Mouse (Mus musculus) bone marrow, adult 2 months (tissue): ENCODE data around the gene Pml. TPM values are rescaled to one million over a fixed set of nuclear protein-coding genes. Genes with fewer than 3 reads are reported as not detected.
"Not testable (repeated sequence)": the region's sequence is repeated elsewhere in the genome, so short reads cannot be mapped to it uniquely, and the experiment has no call there.

Experiments used
- H3K27ac ChIP-seq: fragments of 200-500 bp; 2 replicates; pipeline ENCODE4 v1.5.1; 2012; ENCODE audit warnings: low read depth, mild to moderate bottlenecking, control low read depth, inconsistent platforms, low read length; ENCODE audit not compliant: control insufficient read depth, poor library complexity, insufficient read depth
- H3K4me1 ChIP-seq: fragments of 200-500 bp; 2 replicates; pipeline ENCODE4 v1.6.1; 2011; ENCODE audit warnings: low read length; ENCODE audit not compliant: control insufficient read depth, insufficient read depth
- H3K4me3 ChIP-seq: fragments of 200-500 bp; replicated peaks from 2 replicates; pipeline ENCODE3; 2011; ENCODE audit warnings: mild to moderate bottlenecking, low read depth, low read length, control low read depth; ENCODE audit not compliant: control insufficient read depth
- CTCF ChIP-seq: fragments of 200-500 bp; IDR thresholded peaks from 2 replicates; pipeline ENCODE4 v1.5.1; 2011; ENCODE audit warnings: low read length, control low read depth; ENCODE audit not compliant: control insufficient read depth, insufficient read depth
- POLR2A ChIP-seq: fragments of 200-500 bp; IDR thresholded peaks from 2 replicates; pipeline ENCODE4 v1.6.1; 2011; ENCODE audit warnings: low read depth, mild to moderate bottlenecking, control low read depth, low read length, borderline replicate concordance; ENCODE audit not compliant: control insufficient read depth
- WGBS: fragments of 180-500 bp; shearing (Covaris S2); methylation state at CpG from one replicate; pipeline ENCODE4 v1.1.7; 2018; 5-methylcytosine and 5-hydroxymethylcytosine counted together
- polyA plus RNA-seq: library from polyadenylated mRNA; stranded (reverse); fragments of >200 nt; gene quantifications from 2 replicates; pipeline ENCODE4 v1.2.4, GENCODE M21; 2011; ENCODE audit warnings: low replicate concordance; ENCODE audit not compliant: missing spikeins, insufficient read depth, insufficient read length

Gene Pml
- polyA plus RNA-seq, 1 experiment: 92.4 TPM

- peak; percentile 89 for TF ChIP-seq CTCF
- peak; percentile 75; the same call in 1 of the 2 replicates for TF ChIP-seq POLR2A
- Histone ChIP-seq H3K4me3 (peak within 1 kb of the TSS; percentile 70), H3K27ac (peak within 1 kb of the TSS; percentile 74), H3K4me1 (peaks cover 12% of the 10 kb centered on the region)
- under 1% methylated on average over 31 of the region's 31 CpGs for WGBS
These were observed 3.6 kb upstream of the Pml start, which contains the start of gene Stoml1 for GRCm38 (mm10) chr9:58253033-58253804. Gene Stoml1 (plus strand): TSS chr9:58253164.

DNA sequence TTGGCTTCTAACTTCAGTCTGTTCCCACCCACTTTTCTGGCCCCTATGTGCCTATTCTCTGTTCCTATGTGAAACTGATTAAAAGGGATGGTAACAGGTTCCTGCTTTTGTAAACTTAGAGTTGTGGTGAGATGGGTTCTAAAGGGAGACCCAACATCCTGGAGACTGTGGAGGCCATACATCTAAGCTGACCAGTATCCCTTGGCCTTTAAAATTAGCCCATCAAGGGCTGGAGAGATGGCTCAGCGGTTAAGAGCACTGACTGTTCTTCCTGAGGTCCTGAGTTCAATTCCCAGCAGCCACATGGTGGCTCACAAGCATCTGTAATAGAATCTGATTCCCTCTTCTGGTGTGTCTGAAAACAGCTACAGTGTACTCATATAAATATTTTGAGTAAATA is 1.1 kb upstream of the Pml start:
- H3K4me3 ChIP-seq, H3K4me1 ChIP-seq, H3K27ac ChIP-seq: not testable (repeated sequence)
- WGBS: 95% methylated on average over 1 of the region's 1 CpGs

DNA sequence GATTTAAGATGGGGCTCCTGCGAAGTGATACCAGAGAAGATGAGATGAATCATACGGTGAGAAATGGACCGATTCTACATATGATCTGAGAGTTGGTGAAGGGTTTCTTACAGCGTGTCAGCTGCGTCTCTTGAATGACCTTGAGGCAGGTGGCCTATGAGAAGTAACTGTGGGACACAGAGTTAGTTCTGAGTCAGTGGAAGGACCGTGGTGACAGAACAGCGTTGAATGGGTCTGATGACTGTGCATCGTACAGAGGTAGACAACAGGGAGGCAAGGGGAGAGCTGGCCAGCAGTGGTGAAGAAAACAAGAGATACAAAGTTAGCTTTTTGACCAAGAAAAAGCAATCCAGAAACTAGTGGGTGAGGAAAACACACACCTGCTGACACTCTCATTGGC is 736 bp upstream of the Pml start:
- Histone ChIP-seq H3K4me1 (peaks cover 6% of the 10 kb centered on the region; the same call in 1 of the 2 replicates), H3K4me3 (no peak overlapping the region), H3K27ac (no peak overlapping the region)
- 79% methylated on average over 8 of the region's 8 CpGs for WGBS
- no peak for TF ChIP-seq POLR2A
- TF ChIP-seq CTCF: no peak

GRCm38 (mm10) chr9:58248746-58249413 is 706 bp downstream of the Pml start:
- peak overlapping the region; percentile 84 for H3K4me3 ChIP-seq
- under 1% methylated on average over 7 of the region's 7 CpGs for WGBS
- peak overlapping the region; percentile 85 for H3K27ac ChIP-seq
- TF ChIP-seq POLR2A (no peak), CTCF (no peak)
- H3K4me1 ChIP-seq: peaks cover 3% of the 10 kb centered on the region; the same call in 1 of the 2 replicates

- peak overlapping the region; percentile 68 for H3K4me3 ChIP-seq
- peaks cover 5% of the 10 kb centered on the region; the same call in 1 of the 2 replicates for H3K4me1 ChIP-seq
These were observed 2.4 kb downstream of the Pml start for GRCm38 (mm10) chr9:58247064-58247759.

DNA sequence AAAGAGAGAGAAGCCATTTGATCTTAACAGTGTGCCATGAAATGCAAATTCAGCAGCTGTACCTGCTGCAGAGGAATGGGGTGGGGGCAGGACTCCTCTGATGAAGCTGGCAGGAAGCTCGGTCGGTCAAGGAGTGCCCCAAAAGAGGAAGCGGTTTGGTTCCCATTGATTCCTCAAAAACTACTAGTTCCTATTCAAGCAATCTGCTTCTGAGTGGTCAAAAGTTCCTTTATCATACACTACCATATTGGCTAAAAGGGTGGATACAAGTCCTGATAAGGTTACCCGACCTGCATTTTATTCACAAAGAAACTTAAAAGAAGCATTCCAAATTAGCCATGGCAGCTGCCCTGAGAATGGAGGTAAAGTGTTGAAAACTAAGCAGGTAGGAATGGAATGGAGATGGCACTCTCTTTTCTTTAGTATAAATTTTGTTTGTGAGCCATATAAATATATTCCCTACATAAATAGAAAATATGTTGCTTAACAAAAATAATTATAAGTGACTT is 3.4 kb downstream of the Pml start:
- H3K4me3 ChIP-seq: peak overlapping the region; percentile 50

More at GRCm38 (mm10) chr9:58247064-58247759, 2.4 kb downstream of the Pml start:
- 3% methylated on average over 25 of the region's 25 CpGs for WGBS
- TF ChIP-seq CTCF (peak; percentile 87), POLR2A (peak; percentile 66; the same call in 1 of the 2 replicates)
- H3K27ac ChIP-seq: peak overlapping the region; percentile 38

GRCm38 (mm10) chr9:58243696-58244095 is 5.9 kb downstream of the Pml start:
- no peak for TF ChIP-seq CTCF
- TF ChIP-seq POLR2A: no peak
- Histone ChIP-seq H3K27ac (no peak overlapping the region), H3K4me3 (no peak overlapping the region), H3K4me1 (peaks cover 5% of the 10 kb centered on the region)
- WGBS: 83% methylated on average over 6 of the region's 6 CpGs

More for the DNA sequence above, 3.4 kb downstream of the Pml start:
- WGBS: 1% methylated on average over 4 of the region's 4 CpGs
- H3K4me1 ChIP-seq: peaks cover 7% of the 10 kb centered on the region
- TF ChIP-seq POLR2A (no peak), CTCF (no peak)
- peak overlapping the region; percentile 32; the same call in 1 of the 2 replicates for H3K27ac ChIP-seq

DNA sequence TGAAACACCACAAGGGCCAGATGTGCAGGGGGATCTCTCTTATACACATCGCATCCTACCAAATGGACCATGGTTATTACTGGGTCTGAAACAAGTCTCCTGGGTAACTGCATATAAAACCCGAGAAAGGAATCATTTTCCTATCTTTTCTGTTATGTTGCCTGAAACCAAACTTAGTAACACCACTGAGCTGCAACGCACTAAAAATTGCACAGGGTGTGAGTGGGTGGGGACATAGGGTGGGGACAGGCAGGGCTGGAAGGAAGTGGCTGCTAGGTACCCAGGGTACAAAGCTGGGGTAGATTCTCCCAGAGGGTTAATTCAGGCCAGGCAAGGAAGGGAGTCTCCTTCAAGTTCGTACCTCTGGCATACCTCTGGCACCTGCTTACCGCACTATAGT is 6.9 kb downstream of the Pml start:
- Histone ChIP-seq H3K4me3 (no peak overlapping the region), H3K27ac (no peak overlapping the region), H3K4me1 (peaks cover 5% of the 10 kb centered on the region)
- TF ChIP-seq POLR2A (no peak), CTCF (no peak)
- 36% methylated on average over 5 of the region's 5 CpGs for WGBS
